Mouse (Mus musculus) forebrain, embryonic 13.5 days (tissue): ENCODE results near the gene Cacnb1. TPM values are rescaled to one million over a fixed set of nuclear protein-coding genes. Genes with fewer than 3 reads are reported as not detected.

Experiments used
- ATAC-seq: fragments of 200-750 bp; cut with Nextera tagmentation; 2 replicates; pipeline ENCODE4 v1.8.0; 2017
- H3K27ac ChIP-seq: fragments of 300-500 bp; sonication (generic); 2 replicates; pipeline ENCODE4 v1.5.1; 2015; ENCODE audit warnings: inconsistent platforms, mild to moderate bottlenecking, moderate library complexity
- H3K27me3 ChIP-seq: fragments of 300-500 bp; sonication (generic); 2 replicates; pipeline ENCODE4 v1.6.1; 2015; ENCODE audit warnings: mild to moderate bottlenecking, inconsistent platforms
- H3K36me3 ChIP-seq: fragments of 300-500 bp; sonication (generic); 2 replicates; pipeline ENCODE4 v1.6.1; 2015; ENCODE audit warnings: mild to moderate bottlenecking, inconsistent platforms; ENCODE audit not compliant: poor library complexity, severe bottlenecking
- H3K4me1 ChIP-seq: fragments of 300-500 bp; sonication (generic); 2 replicates; pipeline ENCODE4 v1.6.1; 2015; ENCODE audit warnings: inconsistent platforms
- H3K4me2 ChIP-seq: fragments of 300-500 bp; sonication (generic); 2 replicates; pipeline ENCODE4 v1.6.1; 2015; ENCODE audit warnings: inconsistent platforms, mild to moderate bottlenecking, moderate library complexity
- H3K4me3 ChIP-seq: fragments of 300-500 bp; sonication (generic); 2 replicates; pipeline ENCODE4 v1.5.1; 2015; ENCODE audit warnings: mild to moderate bottlenecking, inconsistent platforms
- H3K9ac ChIP-seq: fragments of 300-500 bp; sonication (generic); 2 replicates; pipeline ENCODE4 v1.6.1; 2015; ENCODE audit warnings: mild to moderate bottlenecking, inconsistent platforms
- H3K9me3 ChIP-seq: fragments of 300-500 bp; sonication (generic); replicated peaks from 2 replicates; pipeline ENCODE4 v1.6.1; 2016; ENCODE audit warnings: inconsistent platforms
- WGBS: fragments of 180-500 bp; shearing (Covaris S2); methylation state at CpG from one replicate; pipeline ENCODE4 v1.1.7; 2015; 5-methylcytosine and 5-hydroxymethylcytosine counted together
- polyA plus RNA-seq: library from polyadenylated mRNA; unstranded; fragments of >200 nt; fragmentation: Nextera tagmentation; extraction: Ambion mirVana; gene quantifications from 2 replicates; pipeline ENCODE4 v1.2.1, GENCODE M21; 2015

Cacnb1 gene
- polyA plus RNA-seq, 1 experiment from 2014 or later, result 25.9 TPM

DNA sequence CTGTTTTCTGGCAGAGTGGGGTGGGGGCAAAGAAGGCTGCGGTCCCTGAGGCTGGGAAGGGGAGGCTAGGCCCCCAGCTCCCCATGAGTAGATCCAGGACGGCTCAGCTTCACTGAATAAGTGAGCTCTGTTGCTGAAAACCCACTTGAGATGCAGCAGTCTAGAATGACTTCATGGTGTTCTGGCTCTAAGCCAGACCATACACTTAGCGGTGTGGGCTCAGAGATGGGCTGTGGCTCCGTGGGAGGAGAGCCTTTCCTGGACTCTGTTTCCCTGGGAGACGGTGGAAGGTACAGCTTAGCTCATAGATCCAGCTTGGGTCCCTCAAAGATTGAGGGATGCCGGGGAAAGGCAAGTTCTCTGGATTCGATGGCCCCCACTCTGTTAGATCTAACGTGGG, 18.7 kb downstream of the Cacnb1 start:
- Histone ChIP-seq H3K4me2 (no peak overlapping the region), H3K27ac (peak overlapping the region; percentile 33), H3K36me3 (peaks cover 52% of the 10 kb centered on the region), H3K27me3 (peaks cover 15% of the 10 kb centered on the region), H3K9me3 (no peaks in the 10 kb centered on the region), H3K4me3 (no peak overlapping the region), H3K4me1 (peaks cover 32% of the 10 kb centered on the region), H3K9ac (no peak overlapping the region)
- no peak for ATAC-seq
- WGBS, result 63% methylated on average over 8 of the region's 8 CpGs

DNA sequence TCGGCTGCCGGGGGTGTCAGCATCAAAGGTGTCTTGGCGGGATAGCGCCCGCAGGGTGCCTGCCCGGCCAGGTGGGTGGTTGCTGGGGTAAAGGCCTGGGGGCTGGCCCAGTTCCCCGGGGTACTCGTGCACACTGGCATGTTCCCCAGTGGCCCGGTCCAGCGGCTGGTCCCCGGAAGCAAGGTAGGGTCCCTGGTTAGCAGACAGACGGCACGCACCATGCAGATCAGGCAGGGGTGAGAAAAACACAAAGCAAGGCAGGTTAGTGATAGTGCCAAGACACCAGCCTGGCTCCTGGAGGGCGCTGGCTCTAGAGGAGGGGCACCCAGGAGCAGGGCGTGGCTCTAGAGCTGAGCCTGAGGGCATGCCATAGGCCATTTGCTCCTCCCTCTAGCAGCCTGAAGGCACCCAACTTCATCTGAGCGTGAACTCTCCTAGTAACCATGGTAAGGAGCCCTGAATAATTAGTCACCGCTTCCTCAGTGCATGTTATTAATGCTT, 19.6 kb downstream of the Cacnb1 start:
- peak overlapping the region; percentile 25; the same call in 1 of the 2 replicates for H3K27ac ChIP-seq
- WGBS, result 38% methylated on average over 16 of the region's 17 CpGs
- peak; percentile 23; the same call in 1 of the 2 replicates for ATAC-seq
- H3K4me1 ChIP-seq, result peaks cover 32% of the 10 kb centered on the region
- H3K9me3 ChIP-seq, result no peaks in the 10 kb centered on the region
- 0 out of 2 replicates have a peak overlapping the region, but pooled peaks have one; percentile 34 for H3K9ac ChIP-seq
- peak overlapping the region; percentile 18; the same call in 1 of the 2 replicates for H3K4me3 ChIP-seq
- peaks cover 15% of the 10 kb centered on the region for H3K27me3 ChIP-seq
- H3K36me3 ChIP-seq, result peaks cover 43% of the 10 kb centered on the region
- H3K4me2 ChIP-seq, result peak overlapping the region; percentile 37

DNA sequence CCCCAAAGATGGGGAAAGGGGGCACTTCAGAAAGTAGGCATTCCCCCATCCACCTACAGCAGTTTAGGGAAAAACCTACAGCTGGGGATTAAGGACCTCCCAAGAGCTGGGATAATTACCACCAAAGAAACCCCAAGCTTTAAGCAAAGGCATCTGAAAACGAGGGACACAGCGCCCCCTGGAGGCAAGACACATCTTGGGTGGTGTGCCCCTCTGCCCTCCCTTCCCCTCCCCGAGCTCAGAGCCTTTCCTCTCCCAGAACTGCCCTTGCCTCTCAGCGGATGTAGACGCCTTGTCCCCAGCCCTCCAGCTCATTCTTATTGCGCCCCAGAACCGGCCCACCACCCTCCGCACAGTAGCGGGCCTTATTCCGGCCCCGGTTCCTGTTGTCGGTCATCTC, 20.2 kb downstream of the Cacnb1 start:
- Histone ChIP-seq H3K9me3 (no peaks in the 10 kb centered on the region), H3K4me2 (peak overlapping the region; percentile 37), H3K4me3 (peak overlapping the region; percentile 18; the same call in 1 of the 2 replicates), H3K27ac (peak overlapping the region; percentile 25; the same call in 1 of the 2 replicates), H3K4me1 (peaks cover 32% of the 10 kb centered on the region), H3K27me3 (peaks cover 15% of the 10 kb centered on the region), H3K9ac (peak overlapping the region; percentile 3; the same call in 1 of the 2 replicates), H3K36me3 (peaks cover 37% of the 10 kb centered on the region)
- peak; percentile 13; the same call in 1 of the 2 replicates for ATAC-seq
- 10% methylated on average over 12 of the region's 12 CpGs for WGBS

DNA sequence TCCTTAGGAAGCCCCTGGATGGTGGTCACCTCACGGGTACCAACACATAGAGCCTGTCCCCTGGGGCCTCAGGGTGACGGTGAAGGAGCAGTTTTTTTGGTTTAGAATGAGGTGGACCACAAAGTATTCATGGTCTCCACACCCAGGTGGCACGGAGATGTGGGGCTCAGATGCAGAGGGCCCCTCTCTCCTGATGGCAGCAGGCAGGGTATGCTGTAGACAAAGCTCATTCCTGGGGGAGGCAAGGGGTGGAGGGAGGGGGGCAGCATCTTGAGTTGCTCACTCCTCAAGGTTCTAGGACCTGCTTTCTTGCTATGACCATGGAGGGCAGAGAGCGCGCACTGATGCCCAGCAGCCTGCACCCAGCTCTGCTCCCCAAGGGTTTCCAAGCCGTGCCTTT, 20.8 kb downstream of the Cacnb1 start:
- peaks cover 15% of the 10 kb centered on the region for H3K27me3 ChIP-seq
- H3K4me1 ChIP-seq, result peaks cover 32% of the 10 kb centered on the region
- no peak overlapping the region for H3K4me3 ChIP-seq
- WGBS, result 64% methylated on average over 6 of the region's 6 CpGs
- H3K4me2 ChIP-seq, result no peak overlapping the region
- H3K9ac ChIP-seq, result 0 out of 2 replicates have a peak overlapping the region, but pooled peaks have one; percentile 3
- H3K36me3 ChIP-seq, result peaks cover 33% of the 10 kb centered on the region
- no peak for ATAC-seq
- H3K27ac ChIP-seq, result no peak overlapping the region
- no peaks in the 10 kb centered on the region for H3K9me3 ChIP-seq

GRCm38 (mm10) chr11:98001351-98001824, 21.4 kb downstream of the Cacnb1 start:
- peaks cover 15% of the 10 kb centered on the region for H3K27me3 ChIP-seq
- WGBS, result 35% methylated on average over 11 of the region's 11 CpGs
- H3K27ac ChIP-seq, result no peak overlapping the region
- H3K4me1 ChIP-seq, result peaks cover 32% of the 10 kb centered on the region
- ATAC-seq, result no peak
- no peaks in the 10 kb centered on the region for H3K9me3 ChIP-seq
- no peak overlapping the region for H3K4me3 ChIP-seq
- no peak overlapping the region for H3K4me2 ChIP-seq
- no peak overlapping the region for H3K9ac ChIP-seq
- H3K36me3 ChIP-seq, result peaks cover 29% of the 10 kb centered on the region

GRCm38 (mm10) chr11:98000378-98001140, 22.3 kb downstream of the Cacnb1 start:
- H3K27me3 ChIP-seq, result peaks cover 15% of the 10 kb centered on the region
- 56% methylated on average over 7 of the region's 7 CpGs for WGBS
- no peak overlapping the region for H3K4me2 ChIP-seq

DNA sequence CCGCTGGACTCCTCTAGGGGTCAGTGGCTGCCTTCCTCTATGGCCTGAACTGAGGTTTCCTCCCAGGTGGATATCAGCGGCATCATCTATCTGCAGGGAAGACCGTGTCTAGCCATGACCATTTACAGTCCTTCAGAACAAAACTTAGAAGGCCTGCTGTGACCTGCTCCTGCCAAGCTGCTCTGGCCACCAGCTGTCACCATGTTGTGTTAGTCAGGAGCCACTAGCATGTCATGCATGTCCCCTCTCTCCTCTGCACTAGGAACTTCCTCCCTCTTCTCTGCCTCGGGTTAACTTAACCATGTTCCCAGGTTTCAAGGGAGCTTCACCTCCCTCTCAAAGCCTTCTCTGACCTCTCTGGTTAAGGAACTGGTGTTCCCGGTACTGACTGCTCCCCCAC, 23.1 kb downstream of the Cacnb1 start:
- Histone ChIP-seq H3K4me2 (no peak overlapping the region), H3K9ac (no peak overlapping the region), H3K4me3 (no peak overlapping the region), H3K27me3 (peaks cover 18% of the 10 kb centered on the region), H3K36me3 (peaks cover 15% of the 10 kb centered on the region), H3K9me3 (no peaks in the 10 kb centered on the region), H3K27ac (no peak overlapping the region), H3K4me1 (peaks cover 45% of the 10 kb centered on the region)
- WGBS, result 77% methylated on average over 5 of the region's 5 CpGs
- no peak for ATAC-seq

More at GRCm38 (mm10) chr11:98000378-98001140, 22.3 kb downstream of the Cacnb1 start:
- Histone ChIP-seq H3K9me3 (no peaks in the 10 kb centered on the region), H3K9ac (no peak overlapping the region), H3K36me3 (peaks cover 23% of the 10 kb centered on the region), H3K4me3 (no peak overlapping the region), H3K27ac (no peak overlapping the region), H3K4me1 (peaks cover 37% of the 10 kb centered on the region)
- ATAC-seq, result no peak

DNA sequence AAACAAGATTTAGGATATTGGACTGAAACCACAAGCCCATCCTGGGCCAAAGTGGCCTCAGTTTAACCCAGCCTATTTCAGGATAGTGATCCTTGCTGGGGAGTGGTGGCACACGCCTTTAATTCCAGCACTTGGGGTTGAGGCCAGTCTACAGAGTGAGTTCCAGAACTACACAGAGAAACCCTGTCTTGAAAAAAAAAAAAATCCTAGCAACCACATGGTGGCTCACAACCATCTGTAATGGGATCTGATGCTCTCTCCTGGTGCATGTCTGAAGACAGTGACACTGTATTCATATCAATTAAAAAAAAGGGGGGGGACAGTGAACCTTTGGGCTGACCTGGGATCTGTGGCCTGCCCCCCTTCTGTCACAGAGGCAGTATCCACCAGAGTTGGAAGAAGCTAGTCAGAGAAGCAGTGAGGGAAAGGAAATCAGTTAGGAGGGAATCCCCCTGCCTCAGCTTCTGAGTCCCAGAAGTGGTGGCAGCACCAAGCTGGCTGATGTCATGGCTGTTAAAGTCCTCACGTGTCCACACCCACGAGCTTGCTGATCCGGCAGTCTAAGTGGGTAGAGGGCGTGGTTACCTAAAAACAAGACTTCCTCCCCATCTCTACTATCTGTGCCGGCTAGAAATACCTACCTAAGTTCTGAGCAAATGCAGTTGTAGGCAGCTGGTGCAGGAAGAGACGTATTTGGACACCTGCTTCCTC, 23.8 kb downstream of the Cacnb1 start:
- 72% methylated on average over 7 of the region's 7 CpGs for WGBS
- Histone ChIP-seq H3K4me2 (no peak overlapping the region), H3K4me3 (no peak overlapping the region), H3K9ac (no peak overlapping the region), H3K36me3 (peaks cover 8% of the 10 kb centered on the region), H3K27ac (no peak overlapping the region), H3K27me3 (peaks cover 25% of the 10 kb centered on the region), H3K4me1 (peaks cover 49% of the 10 kb centered on the region), H3K9me3 (no peaks in the 10 kb centered on the region)
- no peak for ATAC-seq

DNA sequence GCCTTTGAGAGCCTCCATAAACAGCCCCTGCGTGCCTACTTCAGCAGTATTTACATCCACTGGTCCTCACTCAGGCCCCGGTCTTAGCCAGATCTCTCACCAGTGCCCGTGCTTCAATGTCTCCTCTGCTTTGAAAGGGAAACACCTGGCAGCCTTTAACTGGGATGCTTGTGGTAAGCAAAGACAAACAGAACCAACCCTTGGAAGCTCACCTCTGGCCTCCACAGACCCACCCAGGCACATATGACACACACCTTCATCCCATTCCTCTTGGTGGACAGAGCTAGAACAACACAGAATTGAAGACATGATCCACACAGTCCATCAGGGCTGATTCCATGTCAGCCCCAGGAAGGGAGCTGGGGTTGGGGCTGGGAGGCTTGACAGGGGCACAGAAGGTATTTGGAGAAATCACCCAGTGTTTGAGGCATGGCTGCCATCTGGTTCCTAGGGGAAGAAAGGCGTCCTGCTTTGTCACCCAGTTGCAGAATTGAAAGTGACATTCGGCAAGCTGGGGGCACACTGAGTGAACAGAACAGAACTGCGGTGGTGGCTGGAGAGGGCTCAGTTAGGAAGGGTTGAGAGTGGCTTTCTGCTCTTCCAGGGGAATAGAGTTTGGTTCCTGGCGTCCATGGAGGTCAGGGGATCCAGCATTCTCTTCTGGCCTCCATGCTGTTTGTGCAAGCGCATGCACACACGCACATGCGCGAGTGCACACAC, 24.6 kb downstream of the Cacnb1 start:
- Histone ChIP-seq H3K4me2 (no peak overlapping the region), H3K27me3 (peaks cover 25% of the 10 kb centered on the region), H3K36me3 (peaks cover 5% of the 10 kb centered on the region; the same call in 1 of the 2 replicates), H3K9me3 (no peaks in the 10 kb centered on the region), H3K4me3 (no peak overlapping the region), H3K27ac (no peak overlapping the region), H3K9ac (no peak overlapping the region), H3K4me1 (peaks cover 41% of the 10 kb centered on the region)
- ATAC-seq, result no peak
- 86% methylated on average over 11 of the region's 11 CpGs for WGBS

DNA sequence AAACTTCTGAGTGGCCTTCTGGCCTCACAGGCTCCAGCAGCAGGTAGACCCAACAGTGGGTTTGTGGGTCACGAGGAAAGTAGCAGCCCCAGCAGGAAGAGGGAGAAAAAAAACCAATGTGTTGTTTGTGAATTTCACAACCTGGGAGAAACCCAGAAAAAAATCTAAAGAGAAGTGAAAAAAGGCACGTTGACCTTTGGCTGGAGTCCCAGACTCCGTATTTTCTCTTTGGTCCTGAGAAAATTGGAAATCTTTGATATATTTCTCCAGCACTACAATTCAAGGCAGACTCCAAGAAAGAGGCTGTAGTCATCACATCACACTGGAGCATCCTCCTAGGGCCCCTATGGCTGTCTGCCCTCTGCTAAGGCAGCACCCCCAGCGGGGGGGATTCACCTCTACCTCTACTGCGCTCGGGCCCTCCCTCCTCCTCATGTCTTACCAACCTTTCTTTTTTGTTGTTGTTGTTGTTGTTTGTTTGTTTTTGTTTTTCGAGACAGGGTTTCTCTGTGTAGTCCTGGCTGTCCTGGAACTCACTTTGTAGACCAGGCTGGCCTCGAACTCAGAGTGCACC, 25.4 kb downstream of the Cacnb1 start:
- Histone ChIP-seq H3K4me2 (no peak overlapping the region), H3K9ac (no peak overlapping the region), H3K9me3 (no peaks in the 10 kb centered on the region), H3K27me3 (peaks cover 25% of the 10 kb centered on the region), H3K4me1 (peaks cover 33% of the 10 kb centered on the region), H3K4me3 (no peak overlapping the region), H3K36me3 (no peaks in the 10 kb centered on the region), H3K27ac (no peak overlapping the region)
- WGBS, result 80% methylated on average over 8 of the region's 8 CpGs
- ATAC-seq, result no peak

GRCm38 (mm10) chr11:97996691-97997090, 26.1 kb downstream of the Cacnb1 start:
- no peaks in the 10 kb centered on the region for H3K36me3 ChIP-seq
- H3K4me3 ChIP-seq, result no peak overlapping the region
- ATAC-seq, result no peak
- H3K9ac ChIP-seq, result no peak overlapping the region
- no peak overlapping the region for H3K27ac ChIP-seq
- 73% methylated on average over 1 of the region's 1 CpGs for WGBS
- H3K9me3 ChIP-seq, result no peaks in the 10 kb centered on the region
- peaks cover 25% of the 10 kb centered on the region for H3K4me1 ChIP-seq
- H3K27me3 ChIP-seq, result peaks cover 24% of the 10 kb centered on the region
- no peak overlapping the region for H3K4me2 ChIP-seq
